Mouse (Mus musculus) spleen, adult 10 weeks (tissue): ENCODE data around the gene 4931414P19Rik. TPM values are rescaled to one million over a fixed set of nuclear protein-coding genes. Genes with fewer than 3 reads are reported as not detected.

Experiments
- polyA plus RNA-seq: library from polyadenylated mRNA; stranded (reverse); fragments of 350-450 nt; fragmentation: Illumina TruSeq; extraction: RNeasy Lipid Tissue Mini Kit (QIAGEN cat#74804); gene quantifications from one replicate; pipeline ENCODE4 v1.2.3, GENCODE M21; 2015; ENCODE audit warnings: low replicate concordance; ENCODE audit not compliant: insufficient read depth

The 4931414P19Rik gene
- polyA plus RNA-seq = 3.6 TPM

GRCm38 (mm10) chr14:54605752-54606321 lies at the start of gene 4931414P19Rik:
TSS of gene 4931414P19Rik (minus strand) at chr14:54605993.

DNA sequence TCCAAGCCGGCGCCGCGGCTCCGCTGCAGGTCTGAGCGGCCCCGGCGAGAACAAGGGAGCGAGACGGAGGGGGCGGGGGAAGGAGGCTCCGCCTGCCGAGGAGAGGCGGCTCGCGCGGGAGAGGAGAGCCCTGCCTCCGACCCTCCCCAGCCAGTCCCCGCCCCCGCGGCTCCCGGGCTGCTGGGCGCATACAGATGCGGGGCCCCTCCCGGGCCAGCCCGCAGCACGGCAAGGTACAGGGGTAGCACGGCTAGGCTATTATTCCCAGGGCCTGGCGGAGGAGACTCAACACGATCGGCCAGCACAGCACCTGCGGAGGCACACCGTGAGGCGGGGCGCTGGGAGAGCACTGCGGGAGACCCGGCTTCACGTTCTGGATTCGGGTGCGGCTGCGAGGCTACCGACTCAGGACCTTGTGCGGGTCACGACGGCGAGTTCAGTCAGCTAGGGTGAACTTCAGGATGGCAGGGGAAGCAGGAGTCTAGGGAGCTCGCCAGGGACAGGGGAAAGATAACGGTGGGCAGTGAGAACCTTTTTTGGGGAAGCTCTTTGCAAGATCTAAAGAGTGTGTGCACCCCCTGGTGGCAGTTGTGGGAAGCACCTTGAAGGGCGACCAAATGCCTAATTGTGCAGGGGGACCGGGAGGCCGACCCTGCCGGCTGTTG lies 35.6 kb upstream of the 4931414P19Rik start, which contains the start of gene Cdh24:
Gene Cdh24, minus strand, starts transcription at position 60 of the 665 bp plus-strand sequence.

GRCm38 (mm10) chr14:54640946-54641304 lies 35.1 kb upstream of the 4931414P19Rik start, which contains the start of gene Gm17606:
TSS of gene Gm17606 (plus strand) at chr14:54640952.

DNA sequence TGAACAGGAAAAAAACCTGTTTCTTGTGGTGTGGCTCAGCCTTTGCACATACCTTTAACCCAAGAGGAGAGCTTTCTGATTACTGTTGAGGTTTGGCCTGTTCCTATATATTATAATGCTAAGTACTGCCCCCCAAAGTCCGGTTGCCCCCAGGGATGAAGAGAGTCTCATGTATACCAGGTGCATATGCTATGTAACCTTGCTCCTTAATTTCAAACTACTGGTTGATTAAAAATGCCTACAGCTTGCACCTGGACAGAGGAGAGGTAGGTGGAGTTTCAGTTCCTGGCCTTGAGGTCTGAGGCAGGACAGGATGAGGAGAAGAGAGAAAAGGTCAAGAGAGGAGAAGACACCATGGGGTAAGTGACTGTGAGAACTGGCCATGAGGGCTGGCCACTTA lies 15.3 kb upstream of the 4931414P19Rik start, which contains the start of gene Psmb11:
Gene Psmb11, plus strand, starts transcription at position 301 of the 400 bp plus-strand sequence.

DNA sequence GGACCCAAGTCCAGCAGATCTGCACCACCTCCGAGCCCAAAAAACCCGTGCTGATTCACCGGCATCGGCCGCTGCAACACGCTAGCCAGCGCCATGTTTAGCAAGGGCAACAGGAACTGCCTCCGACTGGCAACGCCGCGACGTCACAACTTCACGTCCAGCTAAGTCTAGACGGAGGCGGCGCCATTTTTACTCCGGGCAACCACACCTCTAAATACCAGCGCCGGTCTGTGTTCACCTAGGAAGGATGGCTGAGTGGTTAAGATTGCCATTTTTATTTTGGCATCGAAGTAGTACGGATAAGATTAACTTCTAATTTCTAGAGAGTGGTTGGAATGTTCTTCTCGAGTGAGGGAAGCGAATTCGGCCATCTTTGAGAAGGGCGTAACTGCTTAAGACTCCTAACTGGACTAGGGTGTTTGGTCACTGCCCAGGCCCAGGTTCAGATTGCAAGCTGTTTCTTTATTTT lies 12.1 kb upstream of the 4931414P19Rik start, which contains the start of gene Psmb5:
Gene Psmb5, minus strand, starts transcription at position 126 of the 469 bp plus-strand sequence.

DNA sequence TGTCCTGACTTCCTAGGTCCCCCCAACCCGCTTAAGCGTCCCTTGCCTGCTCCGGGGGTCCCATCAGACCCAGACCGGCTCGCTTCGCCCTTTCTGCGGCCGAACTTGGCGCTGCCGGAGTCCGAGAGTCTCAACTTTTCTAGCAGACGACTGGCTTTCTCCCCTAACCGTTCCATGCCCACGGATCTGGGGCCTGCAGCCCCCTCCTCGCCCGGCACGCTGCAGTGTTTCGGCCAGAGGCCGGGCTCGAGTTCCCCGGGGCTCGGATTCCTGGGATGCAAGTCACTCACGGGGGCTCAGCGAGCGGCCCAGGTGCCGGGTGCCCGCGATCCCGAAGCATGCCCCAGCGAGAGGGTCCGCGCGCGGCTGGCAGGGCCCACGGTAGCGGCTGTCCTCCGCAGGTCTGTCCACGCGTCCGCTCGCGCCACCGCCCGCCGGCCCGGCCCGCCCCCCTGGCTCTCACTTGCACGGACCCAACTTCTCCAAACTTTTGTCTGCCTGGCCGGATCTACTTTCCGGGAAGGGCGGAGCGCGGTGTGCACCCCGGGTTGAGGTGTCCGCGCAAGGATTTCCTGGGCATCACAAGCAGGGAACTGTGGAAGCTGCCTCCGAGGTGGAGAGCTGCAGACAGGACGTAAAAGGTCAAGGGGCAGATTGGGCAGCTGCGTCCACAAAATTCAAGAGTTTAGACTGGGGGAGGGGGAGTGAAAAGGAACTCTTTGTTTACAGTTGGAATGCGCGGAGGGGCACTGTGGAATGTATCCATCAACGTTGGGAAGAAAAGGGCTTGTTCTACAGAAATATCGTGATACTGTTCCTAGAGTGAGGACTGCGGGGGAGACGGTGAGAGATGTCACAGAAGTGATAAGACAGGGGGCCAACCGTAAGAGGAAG lies 28.5 kb downstream of the 4931414P19Rik start, which contains the start of gene Ajuba:
Gene Ajuba, minus strand, starts transcription at position 470 of the 894 bp plus-strand sequence.

DNA sequence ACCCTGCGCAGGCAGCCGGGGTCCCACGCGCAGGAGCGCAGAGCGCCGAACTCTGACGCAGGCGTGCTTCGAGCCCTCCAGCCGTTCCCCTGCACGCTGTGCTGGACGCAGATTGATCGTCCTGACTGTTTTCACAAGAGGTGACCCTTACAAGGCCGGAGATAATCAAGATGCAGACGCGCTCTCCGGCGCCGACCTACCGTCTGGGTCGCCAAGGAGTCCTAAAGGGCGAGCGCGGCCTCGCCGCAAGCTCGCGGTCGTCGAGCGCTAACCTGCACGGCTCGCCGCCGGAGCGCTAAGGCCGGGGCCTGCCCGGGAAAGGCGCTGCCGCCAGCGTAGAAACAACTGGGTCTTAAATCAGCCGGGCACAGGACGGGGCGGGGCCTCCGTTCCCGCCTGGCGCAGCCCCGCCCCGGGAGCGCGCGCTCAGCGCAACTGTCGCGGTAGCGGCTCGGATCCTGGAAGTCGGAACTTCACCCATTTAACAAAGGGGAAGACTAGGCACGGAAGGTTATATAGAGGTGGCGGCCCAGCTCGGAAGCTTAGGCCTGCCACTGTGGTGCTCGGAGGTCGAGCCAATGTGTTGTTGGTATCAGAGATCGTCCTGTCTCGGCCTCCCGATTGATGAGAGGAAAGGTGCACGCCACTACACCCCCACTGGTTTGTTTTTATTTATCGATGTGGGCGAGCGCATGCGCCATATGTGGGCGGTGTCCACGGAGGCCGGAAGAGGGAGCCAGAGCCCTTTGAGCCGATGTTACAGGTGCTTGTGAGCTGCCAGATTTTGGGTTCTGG lies 51.6 kb downstream of the 4931414P19Rik start, which contains the start of gene Haus4:
Gene Haus4, minus strand, starts transcription at position 642 of the 795 bp plus-strand sequence.

Other genes with a start within 250 kb of the 4931414P19Rik start
- 48.0 TPM for gene Oxa1l, start 245.2 kb downstream of the 4931414P19Rik start, polyA plus RNA-seq
- gene Slc7a7, start 188.2 kb downstream of the 4931414P19Rik start, polyA plus RNA-seq = 30.2 TPM
- gene Mrpl52, start 179.1 kb downstream of the 4931414P19Rik start, polyA plus RNA-seq = 88.1 TPM
- gene Mmp14, start 174.4 kb downstream of the 4931414P19Rik start, polyA plus RNA-seq = 32.2 TPM
- gene Lrp10, start 141.9 kb downstream of the 4931414P19Rik start, polyA plus RNA-seq = 38.8 TPM
- gene Rem2, start 129.9 kb downstream of the 4931414P19Rik start, polyA plus RNA-seq = not detected
- 48.2 TPM for gene Prmt5, start 88.5 kb downstream of the 4931414P19Rik start, polyA plus RNA-seq
- 11.4 TPM for gene Haus4, start 51.4 kb downstream of the 4931414P19Rik start, polyA plus RNA-seq
- gene Ajuba, start 28.4 kb downstream of the 4931414P19Rik start, polyA plus RNA-seq = 4.2 TPM
- 39.6 TPM for gene Psmb5, start 12.0 kb upstream of the 4931414P19Rik start, polyA plus RNA-seq
- gene Psmb11, start 15.4 kb upstream of the 4931414P19Rik start, polyA plus RNA-seq = not detected
- gene Gm17606, start 35.0 kb upstream of the 4931414P19Rik start, polyA plus RNA-seq = not detected
- 1.2 TPM for gene Cdh24, start 35.4 kb upstream of the 4931414P19Rik start, polyA plus RNA-seq
- 39.1 TPM for gene 1700123O20Rik, start 80.2 kb upstream of the 4931414P19Rik start, polyA plus RNA-seq
- 429 TPM for gene Acin1, start 80.9 kb upstream of the 4931414P19Rik start, polyA plus RNA-seq
- not detected for gene Gm29776, start 92.8 kb upstream of the 4931414P19Rik start, polyA plus RNA-seq
- gene Cebpe, start 106.2 kb upstream of the 4931414P19Rik start, polyA plus RNA-seq = not detected
- gene Slc7a8, start 176.0 kb upstream of the 4931414P19Rik start, polyA plus RNA-seq = 6.3 TPM
- gene Rnf212b, start 208.1 kb upstream of the 4931414P19Rik start, polyA plus RNA-seq = not detected